Mouse (Mus musculus) heart, postnatal 25 days (tissue): ENCODE results near the gene Pde4c. TPM values are rescaled to one million over a fixed set of nuclear protein-coding genes. Genes with fewer than 3 reads are reported as not detected.

Experiments used
- DNase-seq: peaks from one replicate; pipeline ENCODE4 v3.0.0; 2022; ENCODE audit warnings: low spot score
- intact Hi-C: fragments of 180-260 bp; cut with DNase I; formaldehyde crosslinking; loops from one replicate; pipeline ENCODE4 v1.15.1; 2025
- total RNA-seq, 2 experiments: library from RNA; stranded (reverse); gene quantifications; 2 replicates each; pipeline ENCODE4 v1.2.3; 2021

Gene Pde4c
- total RNA-seq: 1 to 10 TPM; 2.5 to 3.7 TPM

DNA sequence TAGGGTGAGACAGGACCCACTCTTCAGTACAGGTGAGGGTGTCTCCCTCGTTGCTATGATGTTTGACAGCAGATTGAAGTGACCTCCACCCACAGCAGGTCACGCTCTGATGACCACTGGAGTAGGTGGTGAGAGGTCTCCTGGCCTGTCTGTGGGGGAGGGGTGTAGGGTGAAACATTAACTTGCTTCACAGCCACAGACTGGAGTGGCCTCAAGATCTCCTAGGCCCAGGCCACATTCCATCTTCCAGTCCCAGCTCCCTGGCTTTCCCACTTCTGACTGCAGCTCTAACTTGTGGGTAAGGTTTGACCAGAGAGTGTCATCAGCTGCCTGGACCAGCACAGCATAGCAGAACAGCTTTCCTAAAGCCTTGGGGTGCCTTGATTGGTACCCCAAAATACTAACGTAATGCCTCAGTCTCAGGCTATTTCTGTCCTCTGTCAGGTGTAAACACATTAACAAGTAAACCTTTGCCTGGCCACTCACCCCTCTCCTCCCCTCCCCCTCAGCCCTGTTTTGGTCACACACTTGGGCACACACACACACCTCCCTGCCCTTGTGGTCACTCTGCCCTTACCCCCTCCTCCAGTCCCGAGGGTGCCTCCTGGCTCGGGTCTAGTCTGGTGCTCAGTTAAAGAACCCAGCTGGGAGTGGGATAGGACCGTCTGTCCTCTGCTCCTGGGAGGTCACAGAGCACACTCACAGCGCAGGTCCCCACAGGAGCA is at the start of gene Pde4c:
Gene Pde4c (plus strand): TSS at position 235 of the 725 bp plus-strand sequence.
- intact Hi-C loops: loop anchor here (5.0 kb wide), 1 partner anchor 99 kb away; no protein-coding TSS in a partner anchor
- no peak for DNase-seq

GRCm38 (mm10) chr8:70674109-70674508 is 49.4 kb upstream of the Pde4c start:
- no peak for DNase-seq
- intact Hi-C loops: no loop called here

DNA sequence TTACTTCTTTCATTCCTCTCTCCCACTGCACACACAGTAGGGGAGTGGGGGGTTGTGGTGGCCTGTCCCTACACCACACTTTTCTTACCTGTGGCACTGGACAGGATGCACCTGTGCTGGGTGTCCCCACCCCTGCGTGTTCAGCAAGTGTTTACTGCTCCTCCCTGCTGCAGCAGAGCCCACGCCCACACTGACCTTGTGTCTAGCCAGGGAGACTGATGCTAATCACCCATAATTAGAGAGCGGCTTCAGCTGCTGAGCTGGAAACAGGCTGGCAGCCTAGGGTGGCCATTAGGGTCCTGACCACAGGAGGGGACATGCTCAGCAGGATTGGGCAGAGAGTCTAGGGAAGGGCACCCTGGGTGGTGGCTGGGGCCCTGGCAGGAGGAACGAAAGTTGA is 48.8 kb upstream of the Pde4c start:
- DNase-seq: no peak
- intact Hi-C loops: no loop called here

GRCm38 (mm10) chr8:70675336-70675735 is 48.2 kb upstream of the Pde4c start:
- intact Hi-C loops: no loop called here
- DNase-seq: no peak

DNA sequence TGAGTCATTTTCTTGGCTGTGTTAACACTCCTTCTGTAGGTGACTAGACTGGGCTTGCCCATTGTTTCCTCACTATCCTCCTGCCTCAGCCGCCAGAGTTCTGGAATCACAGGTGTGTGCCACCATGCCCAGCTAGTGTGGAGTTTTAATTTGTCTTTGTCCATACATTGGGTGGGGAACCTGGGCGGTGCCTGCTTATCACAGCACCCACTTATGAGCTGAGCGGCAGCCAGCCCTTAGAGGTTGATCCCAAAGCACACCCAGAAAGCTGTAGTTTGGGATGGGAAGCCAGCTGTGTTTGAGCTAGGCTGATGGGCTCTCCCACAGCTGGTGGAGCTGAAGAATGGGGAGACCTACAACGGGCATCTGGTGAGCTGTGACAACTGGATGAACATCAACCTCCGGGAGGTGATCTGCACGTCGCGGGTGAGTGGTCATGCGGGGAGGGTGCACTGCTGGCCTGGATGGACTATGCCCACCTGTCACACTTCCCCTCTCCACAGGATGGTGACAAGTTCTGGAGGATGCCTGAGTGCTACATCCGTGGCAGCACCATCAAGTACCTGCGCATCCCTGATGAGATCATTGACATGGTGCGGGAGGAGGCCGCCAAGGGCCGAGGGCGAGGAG is 46.0 kb upstream of the Pde4c start:
- intact Hi-C loops: loop anchor here (2.0 kb wide), 1 partner anchor 13 kb away; no protein-coding TSS in a partner anchor
- no peak for DNase-seq

DNA sequence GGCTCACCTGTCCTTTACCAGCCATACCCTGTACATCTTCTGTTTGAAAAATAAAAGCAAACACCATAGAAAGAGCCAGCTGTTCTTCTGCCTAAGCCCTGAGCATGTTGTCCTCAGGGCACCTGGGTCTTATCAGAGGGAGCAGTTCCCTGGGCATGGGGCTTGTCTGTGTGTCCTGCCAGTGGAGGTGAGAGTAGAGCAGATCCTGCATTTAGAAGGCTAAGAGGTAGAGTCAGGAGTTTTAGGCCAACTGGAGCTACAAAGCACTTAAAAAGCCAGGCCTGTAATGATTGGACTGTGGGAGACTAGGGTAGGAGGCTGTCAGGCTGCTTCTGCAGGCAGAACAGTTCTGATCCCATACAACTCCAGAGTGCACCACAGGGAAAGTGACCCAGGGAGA is 44.8 kb upstream of the Pde4c start:
- intact Hi-C loops: no loop called here
- no peak for DNase-seq

DNA sequence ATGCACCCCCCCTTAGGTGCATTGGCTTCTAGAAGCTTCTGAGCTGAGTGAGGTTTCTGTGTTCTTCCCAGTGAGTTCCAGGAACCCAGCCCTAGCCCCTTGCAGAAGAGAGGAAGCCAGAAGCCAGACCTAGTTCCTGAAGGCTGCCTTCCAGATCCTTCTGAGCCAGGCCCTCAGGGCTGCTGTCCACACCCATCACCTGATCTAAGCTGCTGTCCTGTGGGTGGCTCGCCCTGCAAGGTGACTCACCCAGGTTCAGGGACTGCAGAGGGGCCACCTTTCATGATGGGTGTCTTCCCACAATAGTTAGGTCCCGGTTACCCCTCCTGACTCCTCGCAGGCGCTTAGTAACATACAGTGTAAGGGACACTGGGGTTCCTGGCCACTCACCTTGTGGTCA is 44.1 kb upstream of the Pde4c start:
- intact Hi-C loops: no loop called here
- no peak for DNase-seq

GRCm38 (mm10) chr8:70680039-70680438 is 43.5 kb upstream of the Pde4c start:
- DNase-seq: no peak
- intact Hi-C loops: no loop called here

DNA sequence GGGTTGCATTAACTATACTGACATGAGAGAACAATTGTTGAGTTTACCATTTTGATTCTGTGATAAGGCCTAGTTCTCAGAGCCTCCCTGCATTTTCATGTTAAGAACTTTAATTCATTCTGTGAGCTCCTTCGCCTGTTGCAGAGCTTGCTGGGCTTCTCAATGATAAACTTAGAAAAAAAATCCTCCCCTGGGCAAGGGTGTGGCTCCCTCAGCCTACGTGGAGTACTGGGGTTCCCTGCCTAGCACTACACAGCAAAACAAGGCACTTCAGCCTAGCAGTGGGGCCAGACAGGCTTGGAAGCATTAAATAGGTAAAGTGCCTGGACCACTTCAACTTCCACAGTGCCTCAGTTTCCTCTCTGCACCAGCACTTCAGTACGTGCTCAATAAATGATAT is 42.1 kb upstream of the Pde4c start:
- no peak for DNase-seq
- intact Hi-C loops: no loop called here

DNA sequence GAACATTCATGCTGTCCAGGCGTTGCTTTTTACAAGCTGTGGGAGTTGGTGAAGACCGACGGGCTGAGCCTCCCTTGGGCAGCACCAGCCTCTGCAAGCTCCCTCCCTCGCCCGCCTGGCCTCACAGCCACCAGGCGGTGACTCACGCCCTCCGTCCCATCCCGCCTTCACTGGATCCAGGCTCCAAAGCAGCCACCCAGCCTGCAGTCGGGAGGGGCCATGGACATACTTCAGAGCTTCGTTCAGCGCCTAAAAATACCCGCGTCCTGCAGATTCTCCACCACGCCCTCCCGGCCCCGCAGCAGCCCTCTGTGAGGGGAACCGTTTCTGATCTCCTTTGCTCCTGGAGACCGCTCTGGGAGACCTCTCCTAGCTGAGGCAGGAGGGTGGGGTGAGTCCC is 41.3 kb upstream of the Pde4c start:
- intact Hi-C loops: no loop called here
- DNase-seq: peak; percentile 84

DNA sequence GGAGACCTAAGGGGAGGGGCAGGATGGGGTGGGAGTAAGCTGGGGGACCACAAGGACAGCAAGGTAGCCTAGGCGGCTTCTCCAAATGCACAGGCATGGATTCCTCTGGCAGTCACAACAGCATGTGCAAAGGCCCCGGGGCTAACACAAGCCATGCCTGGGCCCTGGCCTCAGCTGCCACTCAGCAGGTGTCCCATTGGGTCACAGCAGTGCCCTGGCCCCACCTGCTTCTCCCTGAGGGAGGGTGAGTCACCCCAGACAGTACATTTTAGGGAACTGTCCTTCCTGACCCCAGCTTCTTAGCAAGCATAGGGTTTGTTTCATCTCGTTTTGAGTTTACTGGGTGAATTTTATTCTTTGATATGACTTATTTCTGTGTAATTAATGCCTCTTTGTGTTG is 40.8 kb upstream of the Pde4c start:
- intact Hi-C loops: no loop called here
- DNase-seq: no peak

DNA sequence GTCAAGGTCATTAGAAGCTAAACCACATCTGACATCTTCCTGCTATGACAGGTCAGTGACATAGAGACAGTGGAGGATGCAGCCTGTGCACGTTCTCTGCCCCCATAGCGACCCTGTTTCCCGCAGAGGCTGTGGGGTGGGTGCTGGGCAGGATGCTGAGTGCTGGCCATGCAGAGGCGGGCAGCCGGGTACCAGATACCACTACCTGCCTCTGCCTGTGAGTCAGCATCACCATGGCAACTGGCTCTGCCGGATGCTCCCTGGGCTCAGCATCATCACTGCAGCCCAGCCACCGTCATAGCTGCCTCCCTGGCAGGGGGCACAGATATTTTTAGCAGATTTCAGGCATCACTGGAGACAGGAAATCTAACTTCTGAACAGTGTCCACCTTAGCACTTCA is 39.2 kb upstream of the Pde4c start:
- intact Hi-C loops: no loop called here
- DNase-seq: no peak

- DNase-seq: peak; percentile 64
- intact Hi-C loops: no loop called here
Observed at GRCm38 (mm10) chr8:70687576-70687975, 35.9 kb upstream of the Pde4c start.

- DNase-seq: no peak
Observed at GRCm38 (mm10) chr8:70688136-70688535, 35.4 kb upstream of the Pde4c start.

DNA sequence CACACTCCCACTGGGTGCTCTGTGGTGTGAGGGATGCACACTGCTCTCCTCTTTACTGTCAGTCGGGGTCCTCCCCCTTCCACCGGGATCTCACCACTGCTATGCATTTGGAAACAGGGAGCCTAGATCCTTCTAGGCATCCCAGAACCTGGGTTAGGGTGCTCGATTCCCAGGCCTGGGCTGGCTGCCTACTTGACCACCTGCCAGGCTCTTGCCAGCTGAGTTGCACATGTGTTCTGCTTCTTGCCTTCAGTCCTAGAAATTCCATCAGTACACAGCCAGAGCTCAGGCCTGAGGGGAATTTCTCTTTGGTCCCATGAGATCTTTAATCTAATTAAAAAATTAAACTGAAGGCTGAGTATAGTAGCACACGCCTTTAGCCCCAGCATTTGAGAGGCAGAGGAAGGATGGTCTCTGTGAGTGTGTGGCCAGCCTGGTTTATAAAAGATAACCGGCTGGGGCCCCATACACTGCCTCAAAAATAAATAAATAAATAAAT is 33.6 kb upstream of the Pde4c start:
- no peak for DNase-seq
- intact Hi-C loops: loop anchor here (2.0 kb wide), 1 partner anchor 13 kb away; no protein-coding TSS in a partner anchor

More at GRCm38 (mm10) chr8:70688136-70688535, 35.4 kb upstream of the Pde4c start:
- intact Hi-C loops: no loop called here

- intact Hi-C loops: loop anchor here (2.0 kb wide), 1 partner anchor 14 kb away; no protein-coding TSS in a partner anchor
- DNase-seq: no peak
Observed at GRCm38 (mm10) chr8:70691230-70691629, 32.3 kb upstream of the Pde4c start.

- intact Hi-C loops: loop anchor here (2.0 kb wide), 1 partner anchor 15 kb away; no protein-coding TSS in a partner anchor
- no peak for DNase-seq
Observed at GRCm38 (mm10) chr8:70691727-70692231, 31.7 kb upstream of the Pde4c start.

- no peak for DNase-seq
- intact Hi-C loops: no loop called here
Observed at GRCm38 (mm10) chr8:70693636-70694035, 29.9 kb upstream of the Pde4c start.

DNA sequence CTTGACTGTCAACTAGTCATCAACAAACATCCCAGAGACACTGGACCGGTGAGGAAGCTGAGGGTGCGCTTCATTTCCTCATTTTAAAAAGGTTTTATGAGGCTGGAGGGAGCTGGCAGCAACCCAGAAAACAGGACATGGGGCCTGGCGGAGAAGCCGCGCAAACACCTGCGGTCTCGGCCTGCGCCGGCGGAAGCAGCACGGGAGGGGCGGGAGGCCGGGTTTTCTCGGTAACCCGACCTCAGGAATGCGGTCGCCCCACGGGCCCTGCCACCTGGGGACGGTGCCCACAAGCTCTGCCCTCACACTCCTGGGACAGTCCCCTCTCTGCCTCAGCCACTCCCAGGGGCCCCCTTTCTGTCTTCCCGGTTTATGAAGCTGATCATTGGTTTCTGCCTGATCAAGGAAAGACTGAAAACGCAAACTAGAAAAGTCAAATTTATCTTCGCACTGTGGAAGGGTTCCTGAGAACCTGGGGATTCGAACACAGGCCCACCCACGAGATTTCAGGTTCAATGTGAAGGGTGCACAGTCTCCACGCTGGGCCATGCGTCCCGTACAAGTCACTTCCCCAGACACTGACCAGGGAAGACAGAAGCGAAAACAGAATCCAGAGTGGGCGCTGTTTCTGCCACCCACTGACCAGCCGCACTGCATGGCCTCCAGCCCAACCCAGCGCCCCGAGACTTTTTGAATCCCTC is 28.1 kb upstream of the Pde4c start:
- no peak for DNase-seq
- intact Hi-C loops: no loop called here
